Mouse (Mus musculus): ENCODE measurements around the gene Sash1. TPM values are rescaled to one million over a fixed set of nuclear protein-coding genes. Genes with fewer than 3 reads are reported as not detected.
A peak's percentile ranks its signal among the peaks of the same experiment; 100 is the strongest.

Sash1 gene
- polyA plus RNA-seq, 1 experiment: 23.8 TPM

DNA sequence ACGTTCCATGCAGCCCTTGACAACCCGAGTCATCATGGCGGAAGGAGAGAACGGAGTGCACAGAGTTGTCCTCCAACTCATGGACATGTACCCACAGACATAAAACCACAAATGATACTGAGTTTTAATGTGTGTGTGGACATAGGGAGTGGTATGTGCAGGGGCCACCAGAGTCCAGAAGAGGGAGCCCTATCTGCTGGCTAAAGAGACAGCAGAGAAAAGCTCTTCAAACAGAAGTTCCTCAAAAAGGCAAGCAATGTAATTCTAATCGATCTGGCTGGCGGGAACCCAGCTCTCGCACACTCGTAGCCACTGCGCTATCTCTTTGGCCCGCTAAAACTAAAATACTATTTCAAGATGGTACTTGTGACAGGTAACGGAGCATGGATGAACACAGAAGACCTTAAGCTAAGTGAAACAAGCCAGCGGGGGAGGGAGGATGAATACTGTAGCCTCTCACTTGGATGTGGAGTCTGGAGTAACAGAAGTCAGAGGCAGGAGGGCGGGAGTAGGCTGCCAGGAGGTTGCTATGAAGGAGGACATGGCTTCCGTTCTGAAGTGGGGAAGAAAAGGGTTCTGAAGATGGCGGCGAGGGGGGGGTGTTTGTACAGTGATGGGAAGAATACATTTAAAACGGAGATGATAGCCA, 51.9 kb downstream of the Sash1 start:
- H3K27ac ChIP-seq (ENCODE audit: insufficient read depth, low read length): no peak overlapping the region
- peaks cover 2% of the 10 kb centered on the region for H3K4me1 ChIP-seq (ENCODE audit: control insufficient read depth, insufficient read depth, low read length)
- peak; percentile 41; the same call in 1 of the 2 replicates for TF ChIP-seq CTCF (IDR thresholded peaks at IDR 0.05; ENCODE audit: extremely low read depth, insufficient read depth, low read length)
- no peak for TF ChIP-seq POLR2A (IDR thresholded peaks at IDR 0.05; ENCODE audit: extremely low read depth, insufficient read depth, low read length)
- no peak overlapping the region for H3K4me3 ChIP-seq (ENCODE audit: insufficient read depth, low read length)

DNA sequence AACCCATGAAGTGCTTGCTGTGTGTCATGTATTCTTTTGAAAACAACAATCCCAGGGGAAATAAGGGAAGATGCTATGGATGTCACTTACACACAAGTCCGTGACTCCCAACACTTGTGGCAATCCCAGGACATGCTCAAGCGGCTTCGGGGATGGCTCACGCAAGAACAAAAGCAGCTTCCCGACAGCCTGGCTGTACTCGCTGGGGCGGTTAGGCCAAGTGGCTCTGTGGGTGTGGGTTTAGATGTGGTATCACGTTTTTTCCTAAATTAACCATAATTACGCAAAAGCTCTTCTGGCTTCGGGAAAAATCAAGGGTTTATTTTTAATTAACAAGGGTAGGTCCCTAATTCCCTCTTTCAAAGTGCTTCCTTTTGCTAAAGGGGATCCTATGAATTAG, 59.6 kb downstream of the Sash1 start:
- TF ChIP-seq POLR2A (IDR thresholded peaks at IDR 0.05; ENCODE audit: extremely low read depth, insufficient read depth, low read length) (no peak), CTCF (IDR thresholded peaks at IDR 0.05; ENCODE audit: extremely low read depth, insufficient read depth, low read length) (no peak)

GRCm38 (mm10) chr10:8825874-8826273, 60.0 kb downstream of the Sash1 start:
- no peaks in the 10 kb centered on the region; the same call in 1 of the 2 replicates for H3K4me1 ChIP-seq (ENCODE audit: control insufficient read depth, insufficient read depth, low read length)
- no peak for TF ChIP-seq CTCF (IDR thresholded peaks at IDR 0.05; ENCODE audit: extremely low read depth, insufficient read depth, low read length)
- TF ChIP-seq POLR2A (IDR thresholded peaks at IDR 0.05; ENCODE audit: extremely low read depth, insufficient read depth, low read length): no peak
- H3K27ac ChIP-seq (ENCODE audit: insufficient read depth, low read length): no peak overlapping the region
- no peak overlapping the region for H3K4me3 ChIP-seq (ENCODE audit: insufficient read depth, low read length)

More for the DNA sequence above, 59.6 kb downstream of the Sash1 start:
- Histone ChIP-seq H3K4me3 (ENCODE audit: insufficient read depth, low read length) (no peak overlapping the region), H3K27ac (ENCODE audit: insufficient read depth, low read length) (no peak overlapping the region), H3K4me1 (ENCODE audit: control insufficient read depth, insufficient read depth, low read length) (no peaks in the 10 kb centered on the region; the same call in 1 of the 2 replicates)

- Histone ChIP-seq H3K27ac (ENCODE audit: insufficient read depth, low read length) (no peak overlapping the region), H3K4me3 (ENCODE audit: insufficient read depth, low read length) (no peak overlapping the region), H3K4me1 (ENCODE audit: control insufficient read depth, insufficient read depth, low read length) (no peaks in the 10 kb centered on the region; the same call in 1 of the 2 replicates)
- TF ChIP-seq CTCF (IDR thresholded peaks at IDR 0.05; ENCODE audit: extremely low read depth, insufficient read depth, low read length): no peak
- no peak for TF ChIP-seq POLR2A (IDR thresholded peaks at IDR 0.05; ENCODE audit: extremely low read depth, insufficient read depth, low read length)
These were observed 67.8 kb downstream of the Sash1 start for GRCm38 (mm10) chr10:8818066-8818465.

- Histone ChIP-seq H3K4me3 (ENCODE audit: insufficient read depth, low read length) (no peak overlapping the region), H3K4me1 (ENCODE audit: control insufficient read depth, insufficient read depth, low read length) (no peaks in the 10 kb centered on the region; the same call in 1 of the 2 replicates), H3K27ac (ENCODE audit: insufficient read depth, low read length) (no peak overlapping the region)
- TF ChIP-seq CTCF (IDR thresholded peaks at IDR 0.05; ENCODE audit: extremely low read depth, insufficient read depth, low read length): no peak
- no peak for TF ChIP-seq POLR2A (IDR thresholded peaks at IDR 0.05; ENCODE audit: extremely low read depth, insufficient read depth, low read length)
These were observed 71.8 kb downstream of the Sash1 start for GRCm38 (mm10) chr10:8813984-8814578.

DNA sequence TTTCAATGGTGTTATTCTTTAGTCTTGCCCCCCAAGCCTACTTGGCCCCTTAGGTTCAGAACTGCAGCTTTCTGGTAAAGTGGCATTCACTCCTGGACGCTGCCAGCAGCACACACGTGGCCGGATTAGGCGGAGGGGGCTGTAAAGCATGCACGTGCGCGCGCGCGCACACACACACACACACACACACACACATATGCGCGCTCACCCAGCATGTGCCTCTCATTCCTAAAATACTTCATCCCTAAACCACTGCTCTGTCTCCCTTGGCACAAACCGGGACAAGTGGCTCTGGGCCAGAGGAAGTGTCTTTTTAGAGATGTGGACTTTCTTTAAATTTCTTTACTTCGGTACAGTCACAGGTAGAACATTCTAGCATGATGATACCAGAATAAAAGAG, 72.6 kb downstream of the Sash1 start:
- Histone ChIP-seq H3K4me3 (ENCODE audit: insufficient read depth, low read length) (no peak overlapping the region), H3K27ac (ENCODE audit: insufficient read depth, low read length) (no peak overlapping the region), H3K4me1 (ENCODE audit: control insufficient read depth, insufficient read depth, low read length) (no peaks in the 10 kb centered on the region; the same call in 1 of the 2 replicates)
- TF ChIP-seq CTCF (IDR thresholded peaks at IDR 0.05; ENCODE audit: extremely low read depth, insufficient read depth, low read length): no peak
- TF ChIP-seq POLR2A (IDR thresholded peaks at IDR 0.05; ENCODE audit: extremely low read depth, insufficient read depth, low read length): no peak

- TF ChIP-seq CTCF (IDR thresholded peaks at IDR 0.05; ENCODE audit: extremely low read depth, insufficient read depth, low read length): no peak
- TF ChIP-seq POLR2A (IDR thresholded peaks at IDR 0.05; ENCODE audit: extremely low read depth, insufficient read depth, low read length): no peak
- no peak overlapping the region for H3K4me3 ChIP-seq (ENCODE audit: insufficient read depth, low read length)
- H3K4me1 ChIP-seq (ENCODE audit: control insufficient read depth, insufficient read depth, low read length): no peaks in the 10 kb centered on the region; the same call in 1 of the 2 replicates
- no peak overlapping the region for H3K27ac ChIP-seq (ENCODE audit: insufficient read depth, low read length)
These were observed 73.1 kb downstream of the Sash1 start for GRCm38 (mm10) chr10:8812807-8813206.

GRCm38 (mm10) chr10:8811261-8812039, 74.4 kb downstream of the Sash1 start:
- Histone ChIP-seq H3K27ac (ENCODE audit: insufficient read depth, low read length) (no peak overlapping the region), H3K4me3 (ENCODE audit: insufficient read depth, low read length) (no peak overlapping the region), H3K4me1 (ENCODE audit: control insufficient read depth, insufficient read depth, low read length) (no peaks in the 10 kb centered on the region; the same call in 1 of the 2 replicates)
- TF ChIP-seq POLR2A (IDR thresholded peaks at IDR 0.05; ENCODE audit: extremely low read depth, insufficient read depth, low read length) (no peak), CTCF (IDR thresholded peaks at IDR 0.05; ENCODE audit: extremely low read depth, insufficient read depth, low read length) (no peak)

DNA sequence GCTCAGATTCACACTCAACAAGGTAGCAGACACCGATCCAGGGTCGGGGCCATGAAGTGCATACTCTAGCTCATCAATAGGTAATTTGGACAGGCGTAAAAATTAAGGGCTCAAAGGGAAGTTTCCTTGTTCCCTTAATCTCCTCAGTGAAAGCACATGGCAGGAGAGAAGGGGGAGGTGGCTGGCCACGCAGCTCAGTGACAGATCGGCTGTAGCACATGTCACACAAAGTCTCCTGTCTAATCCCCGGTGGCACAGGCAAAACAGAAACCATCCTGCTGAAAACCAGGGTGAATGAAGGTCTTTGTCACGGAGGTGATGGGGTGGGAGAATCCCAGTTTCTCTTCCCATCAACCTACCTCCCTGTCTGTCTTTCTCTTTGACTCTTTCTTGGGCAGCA, 75.4 kb downstream of the Sash1 start:
- no peak overlapping the region for H3K27ac ChIP-seq (ENCODE audit: insufficient read depth, low read length)
- TF ChIP-seq POLR2A (IDR thresholded peaks at IDR 0.05; ENCODE audit: extremely low read depth, insufficient read depth, low read length) (no peak), CTCF (IDR thresholded peaks at IDR 0.05; ENCODE audit: extremely low read depth, insufficient read depth, low read length) (no peak)

More for the DNA sequence above, 75.4 kb downstream of the Sash1 start:
- no peaks in the 10 kb centered on the region; the same call in 1 of the 2 replicates for H3K4me1 ChIP-seq (ENCODE audit: control insufficient read depth, insufficient read depth, low read length)
- H3K4me3 ChIP-seq (ENCODE audit: insufficient read depth, low read length): no peak overlapping the region

Data from cortical plate, adult 2 months (tissue).